Mouse (Mus musculus): ENCODE measurements around the gene Sec11a. TPM values are rescaled to one million over a fixed set of nuclear protein-coding genes. Genes with fewer than 3 reads are reported as not detected.
A peak's percentile ranks its signal among the peaks of the same experiment; 100 is the strongest.

The Sec11a gene
- total RNA-seq, 1 experiment from 2014 or later, result 424 TPM

DNA sequence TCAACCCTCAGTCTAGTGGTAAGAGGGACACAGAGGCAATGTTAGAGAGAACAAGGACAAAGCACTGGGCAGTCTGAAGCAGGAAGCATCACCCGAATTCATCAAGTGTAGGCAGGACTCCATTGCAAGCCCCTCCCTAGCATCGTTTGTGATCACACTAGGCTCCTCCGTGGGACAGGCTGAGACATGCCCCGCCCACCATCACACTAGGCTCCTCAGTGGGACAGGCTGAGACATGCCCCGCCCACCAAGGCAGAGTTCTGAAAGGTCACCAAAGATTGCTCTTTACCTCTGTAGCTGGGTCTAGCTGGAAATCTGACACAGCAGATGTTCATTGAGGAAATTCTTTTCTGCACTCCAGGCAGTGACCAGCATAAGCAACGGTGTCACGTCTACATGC, 36.5 kb downstream of the Sec11a start:
- ATAC-seq (replicated peaks in 1 of 2; ENCODE audit: insufficient read depth in 1 of 2, low FRiP score in 2 of 2, low TSS enrichment in 1 of 2, low read depth in 1 of 2, poor library complexity in 2 of 2, severe bottlenecking in 2 of 2), result no peak

- peak; percentile 23 to 46; a peak in 1 of 4 replicates for ATAC-seq (replicated peaks in 1 of 2; ENCODE audit: insufficient read depth in 1 of 2, low FRiP score in 2 of 2, low TSS enrichment in 1 of 2, low read depth in 1 of 2, poor library complexity in 2 of 2, severe bottlenecking in 2 of 2)
Measured at GRCm38 (mm10) chr7:80904921-80905515, 42.6 kb downstream of the Sec11a start, which contains the start of gene Nmb. Gene Nmb, minus strand, starts transcription at chr7:80905076.

DNA sequence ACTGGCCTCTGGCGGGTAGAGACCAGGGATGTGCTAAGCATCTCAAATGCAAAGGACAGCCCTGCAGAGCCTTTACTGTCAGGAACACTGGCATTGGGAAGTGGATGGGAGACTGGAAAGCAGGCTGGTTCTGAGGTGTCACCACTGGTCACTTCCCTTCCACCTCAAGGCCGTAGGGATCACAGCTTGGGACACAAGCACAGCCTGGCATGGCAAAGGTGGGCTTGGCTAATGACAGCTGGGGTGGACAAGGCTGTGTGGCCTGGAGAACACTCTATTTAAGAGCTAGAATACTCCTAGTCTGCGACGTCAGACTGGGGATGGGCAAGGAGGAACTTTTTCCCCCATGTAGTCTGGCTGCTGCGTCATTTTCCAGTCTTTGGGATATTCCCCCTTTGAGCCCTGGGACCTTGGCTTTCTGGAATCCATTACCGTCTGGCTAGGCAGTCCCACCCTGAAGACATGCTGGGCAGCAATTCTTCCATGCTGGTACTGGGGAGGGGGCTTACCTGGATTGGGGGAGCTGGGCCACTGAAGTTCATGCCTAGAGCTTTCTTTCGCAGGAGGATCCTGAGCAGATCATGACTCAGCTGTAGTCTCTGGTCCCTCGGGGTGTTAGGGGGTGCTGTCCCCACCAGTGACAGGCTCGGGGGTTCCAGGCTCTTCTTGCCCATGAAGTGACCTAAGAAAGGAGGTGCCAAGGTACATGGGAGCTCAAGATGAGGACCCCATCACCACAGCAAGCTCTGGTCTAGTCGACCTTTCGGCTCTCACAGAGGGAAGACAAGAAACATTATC, 43.8 kb downstream of the Sec11a start:
- no peak for ATAC-seq (replicated peaks in 1 of 2; ENCODE audit: insufficient read depth in 1 of 2, low FRiP score in 2 of 2, low TSS enrichment in 1 of 2, low read depth in 1 of 2, poor library complexity in 2 of 2, severe bottlenecking in 2 of 2)

DNA sequence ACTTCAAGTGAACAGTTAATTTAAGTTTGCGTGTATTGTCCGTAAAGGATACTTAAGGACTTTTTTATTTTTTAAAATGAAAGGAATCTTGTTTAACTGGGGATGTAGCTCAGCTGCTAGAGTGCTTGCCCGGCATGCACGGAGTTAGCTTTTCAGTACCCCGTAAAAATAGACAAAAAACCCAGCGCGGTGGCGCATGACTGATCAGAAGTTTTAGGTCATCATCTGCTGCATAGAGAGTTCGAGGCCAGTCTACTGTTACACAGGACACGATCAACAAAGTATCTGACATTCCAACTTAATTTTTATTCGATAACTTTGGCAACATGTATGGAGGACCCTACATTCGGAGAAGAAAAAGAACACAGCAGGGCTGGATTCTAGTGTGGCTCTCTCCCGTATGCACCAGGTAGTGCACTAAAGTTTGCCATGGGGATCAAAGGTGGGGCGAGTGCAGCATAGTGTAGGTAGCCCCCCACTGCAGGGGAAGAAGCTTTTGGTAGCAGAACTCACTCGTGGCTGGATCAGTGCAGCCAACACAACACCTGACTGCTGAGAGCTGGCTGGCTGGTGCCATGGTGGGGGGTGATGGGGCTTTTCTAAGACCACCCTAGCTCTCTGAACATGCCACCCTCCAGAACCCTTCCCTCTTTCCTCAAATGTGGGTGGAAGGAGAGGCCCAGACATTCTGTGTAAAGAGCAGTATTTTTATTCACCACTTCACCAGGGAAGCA, 45.9 kb downstream of the Sec11a start:
- no peak for ATAC-seq (replicated peaks in 1 of 2; ENCODE audit: insufficient read depth in 1 of 2, low FRiP score in 2 of 2, low TSS enrichment in 1 of 2, low read depth in 1 of 2, poor library complexity in 2 of 2, severe bottlenecking in 2 of 2)

- peak; percentile 95 to 96 for ATAC-seq (replicated peaks in 1 of 2; ENCODE audit: insufficient read depth in 1 of 2, low FRiP score in 2 of 2, low TSS enrichment in 1 of 2, low read depth in 1 of 2, poor library complexity in 2 of 2, severe bottlenecking in 2 of 2)
Measured at GRCm38 (mm10) chr7:80900944-80901501, 46.6 kb downstream of the Sec11a start, which contains the start of gene Wdr73. Gene Wdr73, minus strand, starts transcription at chr7:80901269.

- ATAC-seq (replicated peaks in 1 of 2; ENCODE audit: insufficient read depth in 1 of 2, low FRiP score in 2 of 2, low TSS enrichment in 1 of 2, low read depth in 1 of 2, poor library complexity in 2 of 2, severe bottlenecking in 2 of 2), result no peak
Measured at GRCm38 (mm10) chr7:80897721-80898120, 49.9 kb downstream of the Sec11a start.

GRCm38 (mm10) chr7:80897134-80897533, 50.4 kb downstream of the Sec11a start:
- ATAC-seq (replicated peaks in 1 of 2; ENCODE audit: insufficient read depth in 1 of 2, low FRiP score in 2 of 2, low TSS enrichment in 1 of 2, low read depth in 1 of 2, poor library complexity in 2 of 2, severe bottlenecking in 2 of 2), result no peak

- no peak for ATAC-seq (replicated peaks in 1 of 2; ENCODE audit: insufficient read depth in 1 of 2, low FRiP score in 2 of 2, low TSS enrichment in 1 of 2, low read depth in 1 of 2, poor library complexity in 2 of 2, severe bottlenecking in 2 of 2)
Measured at GRCm38 (mm10) chr7:80894815-80895519, 52.6 kb downstream of the Sec11a start.

DNA sequence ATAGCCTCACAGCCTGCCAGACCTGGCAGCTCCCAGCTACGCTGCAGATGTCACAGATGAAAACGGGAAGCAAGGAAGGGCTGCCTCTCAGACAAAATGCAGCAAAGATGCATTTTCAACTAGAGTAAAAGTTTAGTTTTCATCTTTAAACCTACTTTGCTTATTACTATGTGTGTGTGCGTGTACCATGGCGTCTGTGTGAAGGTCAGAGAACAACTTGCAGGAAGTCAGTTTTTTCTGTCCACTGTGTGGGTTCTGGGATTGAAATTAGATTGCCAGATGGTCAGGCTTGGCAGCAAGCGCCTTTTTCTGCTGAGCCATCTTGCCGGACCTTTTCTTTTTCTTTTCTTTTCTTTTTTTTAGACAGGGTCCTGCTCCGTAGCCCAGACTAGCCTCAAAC, 53.4 kb downstream of the Sec11a start:
- no peak for ATAC-seq (replicated peaks in 1 of 2; ENCODE audit: insufficient read depth in 1 of 2, low FRiP score in 2 of 2, low TSS enrichment in 1 of 2, low read depth in 1 of 2, poor library complexity in 2 of 2, severe bottlenecking in 2 of 2)

DNA sequence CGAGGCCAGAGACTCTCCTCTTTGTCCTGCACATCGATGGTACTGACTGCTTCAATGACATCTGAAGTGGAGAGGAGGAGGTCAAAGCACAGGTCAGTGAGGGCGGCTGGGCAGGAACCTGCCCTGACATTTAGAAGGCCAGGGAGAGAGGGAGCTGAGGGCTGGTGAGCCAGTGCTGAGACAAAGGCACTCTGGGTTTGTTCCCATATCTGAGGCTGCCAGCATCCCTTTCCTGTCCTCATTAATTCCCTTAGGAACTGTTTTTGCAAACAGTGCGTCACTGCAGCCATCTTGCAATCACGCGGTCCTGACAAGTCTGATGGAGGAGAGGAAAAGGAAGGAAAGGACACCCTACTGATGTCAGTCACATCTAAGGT, 53.8 kb downstream of the Sec11a start:
- no peak for ATAC-seq (replicated peaks in 1 of 2; ENCODE audit: insufficient read depth in 1 of 2, low FRiP score in 2 of 2, low TSS enrichment in 1 of 2, low read depth in 1 of 2, poor library complexity in 2 of 2, severe bottlenecking in 2 of 2)

DNA sequence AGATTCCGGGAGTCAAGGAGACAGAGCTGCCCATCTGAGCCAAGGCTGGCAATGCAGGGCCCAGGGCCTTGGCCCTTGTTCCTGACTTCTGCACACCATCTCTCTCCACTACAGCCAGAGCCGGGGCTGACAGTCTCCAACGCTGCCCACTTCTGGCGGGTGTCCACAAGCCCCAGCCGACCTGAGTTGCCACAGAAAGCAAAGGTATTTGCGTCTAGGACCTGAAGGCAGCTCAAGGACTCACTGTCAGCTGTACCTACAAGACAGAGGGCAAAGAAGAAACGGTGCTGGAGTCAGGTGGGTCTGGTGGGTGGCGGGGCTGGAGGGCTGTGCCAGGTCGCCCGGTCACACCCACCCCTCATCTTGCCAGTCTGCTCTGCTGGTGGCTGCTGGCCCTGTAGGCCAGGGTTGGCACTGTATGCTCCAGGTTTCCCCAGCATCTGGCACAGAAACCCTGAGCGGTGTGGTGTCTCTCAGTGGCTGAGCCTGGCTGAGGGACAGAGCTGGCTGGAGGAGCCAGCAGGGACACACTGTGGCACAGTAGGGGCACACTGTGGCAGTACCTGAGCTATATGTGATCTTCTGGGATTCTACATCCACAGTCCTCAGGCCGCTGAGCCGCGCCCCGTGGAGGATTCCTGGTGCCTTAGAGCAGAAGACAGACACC, 54.4 kb downstream of the Sec11a start:
- ATAC-seq (replicated peaks in 1 of 2; ENCODE audit: insufficient read depth in 1 of 2, low FRiP score in 2 of 2, low TSS enrichment in 1 of 2, low read depth in 1 of 2, poor library complexity in 2 of 2, severe bottlenecking in 2 of 2), result no peak

DNA sequence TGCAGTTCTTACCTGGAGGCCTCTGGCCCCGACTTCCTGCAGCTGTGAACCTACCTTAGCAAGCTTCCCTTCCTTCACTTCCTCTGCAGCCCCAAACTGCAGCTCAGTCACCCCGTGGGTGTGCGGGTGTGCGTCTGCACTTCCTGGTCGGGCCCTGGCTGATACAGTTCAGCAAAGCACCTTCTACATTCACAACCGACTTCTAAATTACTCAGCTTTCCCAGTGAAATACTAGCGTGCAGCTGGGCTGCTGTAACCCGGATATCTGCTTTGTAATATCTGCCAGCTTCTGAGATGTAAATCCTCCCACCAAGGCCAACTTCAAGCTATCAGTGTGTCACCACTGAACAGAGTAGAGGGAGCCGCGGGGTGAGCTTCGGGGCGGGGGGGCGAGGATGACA, 57.7 kb downstream of the Sec11a start:
- ATAC-seq (replicated peaks in 1 of 2; ENCODE audit: insufficient read depth in 1 of 2, low FRiP score in 2 of 2, low TSS enrichment in 1 of 2, low read depth in 1 of 2, poor library complexity in 2 of 2, severe bottlenecking in 2 of 2), result peak; percentile 65 to 68

DNA sequence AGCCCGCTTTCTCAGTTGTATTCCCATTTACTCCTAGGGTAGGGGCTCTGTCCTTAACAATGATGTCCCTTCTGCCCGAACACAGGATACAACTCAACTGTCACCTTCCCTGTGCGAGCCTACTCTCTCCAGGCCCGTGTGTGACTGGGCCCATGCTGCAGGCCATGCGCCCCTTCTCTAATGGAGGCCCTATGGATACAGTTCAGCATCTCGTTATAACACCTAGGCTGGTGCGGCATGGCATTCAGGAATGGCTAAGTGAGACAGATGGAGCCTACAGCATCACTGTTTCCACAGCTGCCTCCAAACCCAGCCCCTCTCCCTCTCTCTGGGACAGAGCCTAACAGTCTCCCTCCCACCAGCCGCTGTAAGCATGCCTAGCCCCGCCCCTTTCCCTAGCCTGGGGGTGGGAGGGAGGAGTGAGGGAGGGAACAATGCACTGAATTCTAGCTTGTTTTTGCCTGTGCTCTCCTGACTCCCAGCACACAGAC, 58.5 kb downstream of the Sec11a start:
- ATAC-seq (replicated peaks in 1 of 2; ENCODE audit: insufficient read depth in 1 of 2, low FRiP score in 2 of 2, low TSS enrichment in 1 of 2, low read depth in 1 of 2, poor library complexity in 2 of 2, severe bottlenecking in 2 of 2), result peak; percentile 58 to 64; a peak in 3 of 4 replicates

GRCm38 (mm10) chr7:80888595-80888994, 59.0 kb downstream of the Sec11a start:
- no peak for ATAC-seq (replicated peaks in 1 of 2; ENCODE audit: insufficient read depth in 1 of 2, low FRiP score in 2 of 2, low TSS enrichment in 1 of 2, low read depth in 1 of 2, poor library complexity in 2 of 2, severe bottlenecking in 2 of 2)

DNA sequence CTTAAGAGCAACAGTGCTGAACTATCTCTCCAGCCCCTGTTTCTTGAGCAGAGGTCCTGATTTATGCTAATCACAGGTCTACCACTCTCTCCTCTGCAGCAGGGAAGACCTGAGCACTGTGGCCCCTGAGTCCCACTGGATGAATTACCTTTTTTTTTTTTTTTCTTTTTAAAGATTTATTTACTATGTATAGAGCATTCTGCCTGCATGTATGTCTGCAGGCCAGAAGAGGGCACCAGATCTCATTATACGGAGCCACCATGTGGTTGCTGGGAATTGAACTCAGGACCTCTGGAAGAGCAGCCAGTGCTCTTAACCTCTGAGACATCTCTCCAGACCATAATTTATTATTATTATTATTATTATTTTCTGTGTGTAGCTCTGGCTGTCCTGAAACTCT, 61.9 kb downstream of the Sec11a start:
- ATAC-seq (replicated peaks in 1 of 2; ENCODE audit: insufficient read depth in 1 of 2, low FRiP score in 2 of 2, low TSS enrichment in 1 of 2, low read depth in 1 of 2, poor library complexity in 2 of 2, severe bottlenecking in 2 of 2), result no peak

- peak; percentile 97 to 99 for ATAC-seq (replicated peaks in 1 of 2; ENCODE audit: insufficient read depth in 1 of 2, low FRiP score in 2 of 2, low TSS enrichment in 1 of 2, low read depth in 1 of 2, poor library complexity in 2 of 2, severe bottlenecking in 2 of 2)
Measured at GRCm38 (mm10) chr7:80882830-80883505, 64.6 kb downstream of the Sec11a start.
